Mouse (Mus musculus) limb, embryonic 14.5 days (tissue): ENCODE measurements around the gene Olfr1396. TPM values are rescaled to one million over a fixed set of nuclear protein-coding genes. Genes with fewer than 3 reads are reported as not detected.

Experiments used
- ATAC-seq: fragments of 200-750 bp; cut with Nextera tagmentation; 2 replicates; pipeline ENCODE4 v1.8.0; 2017; ENCODE audit warnings: low read depth, moderate number of reproducible peaks, moderate TSS enrichment; ENCODE audit not compliant: low FRiP score
- DNase-seq: peaks from one replicate; pipeline ENCODE4 v3.0.0-alpha.2; 2015; ENCODE audit warnings: low spot score
- H3K27ac ChIP-seq: fragments of 300-500 bp; sonication (generic); replicated peaks from 2 replicates; pipeline ENCODE4 v1.5.1; 2014; ENCODE audit warnings: low read depth, mild to moderate bottlenecking, low read length, moderate library complexity, mixed read lengths
- H3K27me3 ChIP-seq: fragments of 300-500 bp; sonication (generic); 2 replicates; pipeline ENCODE4 v1.6.1; 2014; ENCODE audit warnings: low read length, mixed read lengths; ENCODE audit not compliant: control insufficient read depth, insufficient read depth
- H3K36me3 ChIP-seq: fragments of 300-500 bp; sonication (generic); 2 replicates; pipeline ENCODE4 v1.6.1; 2014; ENCODE audit warnings: mild to moderate bottlenecking, low read length, moderate library complexity, mixed read lengths; ENCODE audit not compliant: control insufficient read depth, insufficient read depth
- H3K4me1 ChIP-seq: fragments of 300-500 bp; sonication (generic); 2 replicates; pipeline ENCODE4 v1.6.1; 2014; ENCODE audit warnings: antibody characterized with exemption, low read length, mixed read lengths; ENCODE audit not compliant: control insufficient read depth, insufficient read depth
- H3K4me2 ChIP-seq: fragments of 300-500 bp; sonication (generic); replicated peaks from 2 replicates; pipeline ENCODE4 v1.6.1; 2014; ENCODE audit warnings: low read depth, mild to moderate bottlenecking, low read length, moderate library complexity; ENCODE audit not compliant: severe bottlenecking
- H3K4me3 ChIP-seq: fragments of 300-500 bp; sonication (generic); replicated peaks from 2 replicates; pipeline ENCODE4 v1.5.1; 2014; ENCODE audit warnings: low read length
- H3K9ac ChIP-seq: fragments of 300-500 bp; sonication (generic); 2 replicates; pipeline ENCODE4 v1.6.1; 2014; ENCODE audit warnings: mild to moderate bottlenecking, low read depth, low read length, moderate library complexity; ENCODE audit not compliant: severe bottlenecking
- H3K9me3 ChIP-seq: fragments of 300-500 bp; sonication (generic); 2 replicates; pipeline ENCODE4 v1.6.1; 2016; ENCODE audit warnings: low read length; ENCODE audit not compliant: control insufficient read depth
- POLR2A ChIP-seq: fragments of 200-500 bp; IDR thresholded peaks from 2 replicates; pipeline ENCODE4 v1.8.0; 2012; ENCODE audit warnings: inconsistent platforms, mild to moderate bottlenecking, moderate library complexity, borderline replicate concordance; ENCODE audit not compliant: insufficient read depth, insufficient read length; ENCODE audit errors: extremely low read depth
- WGBS: fragments of 180-500 bp; shearing (Covaris S2); extraction: QIAGEN DNeasy Blood & Tissue Kit; methylation state at CpG from one replicate; pipeline ENCODE4 v1.1.7; 2014; 5-methylcytosine and 5-hydroxymethylcytosine counted together
- polyA plus RNA-seq, 2 experiments: library from polyadenylated mRNA; depleted of rRNA in 1 of 2; stranded (reverse) in 1 of 2; unstranded in 1 of 2; fragments of >200 nt; fragmentation: Nextera tagmentation in 1 of 2; extraction: Ambion mirVana in 1 of 2; gene quantifications; 2 replicates each; pipeline versions ENCODE4 v1.2.1 to v1.2.3; 2012 to 2014

Olfr1396 gene
- polyA plus RNA-seq, 2 experiments: 0.10 to 0.11 TPM

- Histone ChIP-seq H3K27ac (no peak overlapping the region), H3K27me3 (no peaks in the 10 kb centered on the region), H3K4me1 (no peaks in the 10 kb centered on the region), H3K4me3 (no peak overlapping the region), H3K9me3 (no peaks in the 10 kb centered on the region), H3K9ac (no peak overlapping the region), H3K4me2 (no peak overlapping the region), H3K36me3 (no peaks in the 10 kb centered on the region)
- 85% methylated on average over 3 of the region's 3 CpGs for WGBS
- ATAC-seq (no peak), DNase-seq (no peak)
- TF ChIP-seq POLR2A: no peak
Measured at GRCm38 (mm10) chr11:49089735-49090507, 24.8 kb downstream of the Olfr1396 start.

GRCm38 (mm10) chr11:49088990-49089652, 25.6 kb downstream of the Olfr1396 start:
- ATAC-seq (no peak), DNase-seq (no peak)
- Histone ChIP-seq H3K36me3 (no peaks in the 10 kb centered on the region), H3K4me1 (no peaks in the 10 kb centered on the region), H3K4me3 (no peak overlapping the region), H3K9ac (no peak overlapping the region), H3K27ac (no peak overlapping the region), H3K4me2 (no peak overlapping the region), H3K9me3 (no peaks in the 10 kb centered on the region), H3K27me3 (no peaks in the 10 kb centered on the region)
- WGBS: 79% methylated on average over 5 of the region's 5 CpGs
- no peak for TF ChIP-seq POLR2A

- ATAC-seq (no peak), DNase-seq (no peak)
- TF ChIP-seq POLR2A: no peak
- no peaks in the 10 kb centered on the region for H3K4me1 ChIP-seq
- H3K9ac ChIP-seq: no peak overlapping the region
- no peaks in the 10 kb centered on the region for H3K9me3 ChIP-seq
- H3K4me2 ChIP-seq: 0 out of 2 replicates have a peak overlapping the region, but pooled peaks have one; percentile 19
- 46% methylated on average over 22 of the region's 22 CpGs for WGBS
- no peaks in the 10 kb centered on the region for H3K27me3 ChIP-seq
- H3K36me3 ChIP-seq: no peaks in the 10 kb centered on the region
- no peak overlapping the region for H3K27ac ChIP-seq
- no peak overlapping the region for H3K4me3 ChIP-seq
Measured at GRCm38 (mm10) chr11:49087830-49088616, 26.7 kb downstream of the Olfr1396 start.

GRCm38 (mm10) chr11:49086858-49087361, 27.8 kb downstream of the Olfr1396 start:
- no peak for TF ChIP-seq POLR2A
- Histone ChIP-seq H3K27ac (no peak overlapping the region), H3K4me3 (no peak overlapping the region), H3K4me2 (no peak overlapping the region), H3K9me3 (no peaks in the 10 kb centered on the region), H3K9ac (no peak overlapping the region), H3K4me1 (no peaks in the 10 kb centered on the region), H3K27me3 (no peaks in the 10 kb centered on the region), H3K36me3 (no peaks in the 10 kb centered on the region)
- WGBS: 76% methylated on average over 6 of the region's 6 CpGs
- ATAC-seq (no peak), DNase-seq (no peak)

GRCm38 (mm10) chr11:49084875-49085274, 29.8 kb downstream of the Olfr1396 start:
- H3K4me3 ChIP-seq: no peak overlapping the region
- ATAC-seq: no peak

More at GRCm38 (mm10) chr11:49084875-49085274, 29.8 kb downstream of the Olfr1396 start:
- no peak for DNase-seq
- H3K4me2 ChIP-seq: no peak overlapping the region
- no peak overlapping the region for H3K27ac ChIP-seq
- WGBS: 41% methylated on average over 3 of the region's 3 CpGs
- no peak overlapping the region for H3K9ac ChIP-seq
- no peak for TF ChIP-seq POLR2A
- no peaks in the 10 kb centered on the region for H3K9me3 ChIP-seq
- no peaks in the 10 kb centered on the region for H3K4me1 ChIP-seq
- H3K36me3 ChIP-seq: no peaks in the 10 kb centered on the region
- H3K27me3 ChIP-seq: no peaks in the 10 kb centered on the region
